Comparison of ENCODE assay signal across 27 mouse cellular contexts in genomic region chr2:52628186-52628585, GRCm38 (mm10). TPM values are rescaled to one million over a fixed set of nuclear protein-coding genes. Genes with fewer than 3 reads are reported as not detected.
DNase-seq lines count a peak whose midpoint lies in the region; ATAC-seq lines count a peak whose summit lies in the region.
"Had no signal": no experiment of that assay in that cellular context is flagged by ENCODE, and none has a peak within 500 bp of the region (broad histone marks: within the 10 kb centered on the region; RNA-seq: fewer than 3 reads in every experiment).

No protein-coding gene starts in this region.

- no peak overlapping the region for H3K4me2 ChIP-seq in kidney, embryonic 15.5 days
- H3K4me2 ChIP-seq: embryonic facial prominence, embryonic 12.5 days; hindbrain, embryonic 15.5 days; limb, embryonic 13.5 days; liver, embryonic 12.5 days; neural tube, embryonic 13.5 days had no signal

- no peak overlapping the region for H3K4me3 ChIP-seq in kidney, embryonic 15.5 days (replicated peaks)
- H3K4me3 ChIP-seq: embryonic facial prominence, embryonic 12.5 days; hindbrain, embryonic 15.5 days; limb, embryonic 13.5 days; liver, embryonic 12.5 days; midbrain, embryonic 10.5 days; myocyte; neural tube, embryonic 13.5 days had no signal

- intact Hi-C loops in gastrocnemius, postnatal 14 days (cut with DNase I; ENCODE audit: low total_unique reads), result no loop called here
- intact Hi-C loops in gastrocnemius, postnatal 36 days (cut with DNase I), result no loop called here

- no peak for ATAC-seq in kidney, embryonic 15.5 days (replicated peaks; ENCODE audit: low FRiP score)
- ATAC-seq: CD4-positive, CD25-positive, alpha-beta regulatory T cell, adult 4 months; forebrain, postnatal 0 days; liver, embryonic 12.5 days; midbrain, embryonic 16.5 days had no signal

- H3K9ac ChIP-seq in kidney, embryonic 15.5 days, result no peak overlapping the region
- H3K9ac ChIP-seq: embryonic facial prominence, embryonic 12.5 days; forebrain, postnatal 0 days; hindbrain, embryonic 15.5 days; limb, embryonic 13.5 days; liver, embryonic 12.5 days; neural tube, embryonic 13.5 days had no signal

- DNase-seq in cerebellum, postnatal 10 days, result peak; percentile 61 to 63
- no peak for DNase-seq in cerebellum, adult 8-10 months
- DNase-seq in gastrocnemius, postnatal 14 days, result peak; percentile 33
- DNase-seq in gastrocnemius, postnatal 36 days, result no peak
- DNase-seq in kidney, postnatal 25 days, result peak; percentile 49 to 56
- DNase-seq in testis, postnatal 10 days (ENCODE audit: low spot score), result peak; percentile 64
- no peak for DNase-seq in testis, postnatal 14 days (ENCODE audit: low spot score)
- DNase-seq: adrenal gland, postnatal 25 days; cerebellum, adult 11-12 months; forebrain, postnatal 0 days; heart, adult 18-20 months; lung, adult 18-20 months; lung, postnatal 10 days; retina, postnatal 1 day; spleen, adult 18-20 months; thymus, postnatal 25 days had no signal

- H3K9me3 ChIP-seq in kidney, embryonic 15.5 days (replicated peaks), result no peaks in the 10 kb centered on the region
- H3K9me3 ChIP-seq: embryonic facial prominence, embryonic 12.5 days; hindbrain, embryonic 15.5 days; limb, embryonic 13.5 days; liver, embryonic 12.5 days; midbrain, embryonic 10.5 days; neural tube, embryonic 13.5 days had no signal

- peaks cover 17% of the 10 kb centered on the region for H3K4me1 ChIP-seq in kidney, embryonic 15.5 days
- H3K4me1 ChIP-seq: liver, embryonic 12.5 days had no signal

- WGBS in kidney, embryonic 15.5 days, result 66% methylated on average over 4 of the region's 4 CpGs

- H3K36me3 ChIP-seq in kidney, embryonic 15.5 days, result no peaks in the 10 kb centered on the region
- H3K36me3 ChIP-seq: embryonic facial prominence, embryonic 12.5 days; hindbrain, embryonic 15.5 days; limb, embryonic 13.5 days; liver, embryonic 12.5 days; midbrain, embryonic 10.5 days; neural tube, embryonic 13.5 days had no signal

- H3K27ac ChIP-seq in kidney, embryonic 15.5 days, result no peak overlapping the region
- H3K27ac ChIP-seq: embryonic facial prominence, embryonic 12.5 days; hindbrain, embryonic 15.5 days; limb, embryonic 13.5 days; liver, embryonic 12.5 days; midbrain, embryonic 10.5 days; neural tube, embryonic 13.5 days had no signal

- no peaks in the 10 kb centered on the region for H3K27me3 ChIP-seq in kidney, embryonic 15.5 days
- H3K27me3 ChIP-seq: embryonic facial prominence, embryonic 12.5 days; hindbrain, embryonic 15.5 days; limb, embryonic 13.5 days; neural tube, embryonic 13.5 days had no signal

RNA-seq across cellular contexts. Expression of gene Cacnb4, which starts 48.4 kb away (rescaled TPM):
- total RNA-seq in gastrocnemius, postnatal 14 days (2021), result under 1 TPM; 0.23 to 0.29 TPM
- total RNA-seq in gastrocnemius, postnatal 36 days (2021), result under 1 TPM; 0.15 to 0.20 TPM
- polyA plus RNA-seq in kidney, embryonic 15.5 days (2015; fragmentation: Nextera tagmentation; extraction: Ambion mirVana), result 2.6 and 3.7 TPM in 2 replicates
- total RNA-seq: hematopoietic stem cell, adult 5-6 weeks had no signal

Comparison
In these comparisons a context has a peak if more than half of its experiments do, and no peak if none do; other contexts are left out.
1. DNase-seq: peak in cerebellum, postnatal 10 days (2 of 2), gastrocnemius, postnatal 14 days (single experiment), kidney, postnatal 25 days (2 of 2) and testis, postnatal 10 days (single experiment); none in cerebellum, adult 8-10 months (single experiment), gastrocnemius, postnatal 36 days (0 of 2) and testis, postnatal 14 days (single experiment).